Mouse (Mus musculus) cortical plate, adult 2 months (tissue): Measurements from ENCODE around the gene Acvr1. TPM values are rescaled to one million over a fixed set of nuclear protein-coding genes. Genes with fewer than 3 reads are reported as not detected.

Experiments used
- H3K27ac ChIP-seq: fragments of 200-500 bp; 2 replicates; pipeline ENCODE4 v1.5.1; 2012; ENCODE audit warnings: low read length, control low read depth, inconsistent platforms; ENCODE audit not compliant: insufficient read depth
- H3K4me1 ChIP-seq: fragments of 200-500 bp; 2 replicates; pipeline ENCODE4 v1.6.1; 2011; ENCODE audit warnings: low read length; ENCODE audit not compliant: control insufficient read depth, insufficient read depth
- H3K4me3 ChIP-seq: fragments of 200-500 bp; 2 replicates; pipeline ENCODE4 v1.5.1; 2011; ENCODE audit warnings: mild to moderate bottlenecking, low read length, control low read depth; ENCODE audit not compliant: insufficient read depth
- CTCF ChIP-seq: fragments of 200-500 bp; IDR thresholded peaks from 2 replicates; pipeline ENCODE4 v1.5.1; 2011; ENCODE audit warnings: mild to moderate bottlenecking, control low read depth, low read length; ENCODE audit not compliant: insufficient read depth; ENCODE audit errors: extremely low read depth
- POLR2A ChIP-seq: fragments of 200-500 bp; IDR thresholded peaks from 2 replicates; pipeline ENCODE4 v1.6.1; 2011; ENCODE audit warnings: mild to moderate bottlenecking, low read length, control low read depth; ENCODE audit not compliant: insufficient read depth; ENCODE audit errors: extremely low read depth
- polyA plus RNA-seq: library from polyadenylated mRNA; depleted of rRNA; stranded (reverse); fragments of >200 nt; gene quantifications from 2 replicates; pipeline ENCODE4 v1.2.3, GENCODE M21; 2012; rRNA removed

The Acvr1 gene
- polyA plus RNA-seq, 1 experiment, result 19.5 TPM

GRCm38 (mm10) chr2:58357068-58357413 is 209.9 kb downstream of the Acvr1 start:
- H3K4me3 ChIP-seq, result peak overlapping the region; percentile 77
- peak overlapping the region; percentile 74; the same call in 1 of the 2 replicates for H3K27ac ChIP-seq
- TF ChIP-seq CTCF (no peak), POLR2A (no peak)
- H3K4me1 ChIP-seq, result no peaks in the 10 kb centered on the region

- Histone ChIP-seq H3K4me1 (no peaks in the 10 kb centered on the region), H3K27ac (no peak overlapping the region), H3K4me3 (no peak overlapping the region)
- no peak for TF ChIP-seq CTCF
- no peak for TF ChIP-seq POLR2A
These were observed 212.6 kb downstream of the Acvr1 start for GRCm38 (mm10) chr2:58354389-58354788.

GRCm38 (mm10) chr2:58352846-58353245 is 214.1 kb downstream of the Acvr1 start:
- Histone ChIP-seq H3K4me3 (no peak overlapping the region), H3K4me1 (no peaks in the 10 kb centered on the region), H3K27ac (no peak overlapping the region)
- TF ChIP-seq CTCF (no peak), POLR2A (no peak)

GRCm38 (mm10) chr2:58350657-58351056 is 216.3 kb downstream of the Acvr1 start:
- Histone ChIP-seq H3K4me1 (no peaks in the 10 kb centered on the region), H3K27ac (no peak overlapping the region), H3K4me3 (no peak overlapping the region)
- TF ChIP-seq CTCF (no peak), POLR2A (no peak)

Other genes with a start within 250 kb of the Acvr1 start
- gene Acvr1c, start 209.3 kb downstream of the Acvr1 start, polyA plus RNA-seq, result 3.2 and 3.9 TPM in 2 replicates
- gene Gm17409, start 97.0 kb downstream of the Acvr1 start, polyA plus RNA-seq, result not detected in 2 replicates
- 38.1 and 41.1 TPM in 2 replicates for gene Upp2, start 141 bp upstream of the Acvr1 start, polyA plus RNA-seq